Mouse (Mus musculus) hindbrain, embryonic 14.5 days (tissue): ENCODE data around the gene Rgl2. TPM values are rescaled to one million over a fixed set of nuclear protein-coding genes. Genes with fewer than 3 reads are reported as not detected.

ENCODE experiments used
- ATAC-seq: fragments of 200-750 bp; cut with Nextera tagmentation; 2 replicates; pipeline ENCODE4 v1.8.0; 2017; ENCODE audit warnings: moderate number of reproducible peaks, mild to moderate bottlenecking, moderate TSS enrichment, moderate library complexity; ENCODE audit not compliant: low FRiP score
- DNase-seq: peaks from one replicate; pipeline ENCODE4 v3.0.0-alpha.2; 2015; ENCODE audit warnings: low spot score
- H3K27ac ChIP-seq: fragments of 300-500 bp; sonication (generic); 2 replicates; pipeline ENCODE4 v1.5.1; 2014; ENCODE audit warnings: mild to moderate bottlenecking, moderate library complexity
- H3K27me3 ChIP-seq: fragments of 300-500 bp; sonication (generic); 2 replicates; pipeline ENCODE4 v1.6.1; 2014; ENCODE audit warnings: mild to moderate bottlenecking, low read length, mixed read lengths; ENCODE audit not compliant: control insufficient read depth, insufficient read depth
- H3K36me3 ChIP-seq: fragments of 300-500 bp; sonication (generic); replicated peaks from 2 replicates; pipeline ENCODE4 v1.6.1; 2014; ENCODE audit not compliant: control insufficient read depth, insufficient read depth
- H3K4me1 ChIP-seq: fragments of 300-500 bp; sonication (generic); replicated peaks from 2 replicates; pipeline ENCODE4 v1.6.1; 2014; ENCODE audit warnings: antibody characterized with exemption, low read length, mixed read lengths; ENCODE audit not compliant: control insufficient read depth, insufficient read depth
- H3K4me2 ChIP-seq: fragments of 300-500 bp; sonication (generic); replicated peaks from 2 replicates; pipeline ENCODE4 v1.6.1; 2014; ENCODE audit warnings: mild to moderate bottlenecking, moderate library complexity
- H3K4me3 ChIP-seq: fragments of 300-500 bp; sonication (generic); replicated peaks from 2 replicates; pipeline ENCODE4 v1.5.1; 2014; ENCODE audit warnings: mild to moderate bottlenecking, low read length
- H3K9ac ChIP-seq: fragments of 300-500 bp; sonication (generic); 2 replicates; pipeline ENCODE4 v1.6.1; 2014
- H3K9me3 ChIP-seq: fragments of 300-500 bp; sonication (generic); 2 replicates; pipeline ENCODE4 v1.6.1; 2016; ENCODE audit warnings: low read length; ENCODE audit not compliant: control insufficient read depth
- WGBS: fragments of 180-500 bp; shearing (Covaris S2); extraction: QIAGEN DNeasy Blood & Tissue Kit; methylation state at CpG from one replicate; pipeline ENCODE4 v1.1.7; 2014; 5-methylcytosine and 5-hydroxymethylcytosine counted together
- polyA plus RNA-seq: library from polyadenylated mRNA; unstranded; fragments of >200 nt; fragmentation: Nextera tagmentation; extraction: Ambion mirVana; gene quantifications from 2 replicates; pipeline ENCODE4 v1.2.1, GENCODE M21; 2014

Rgl2 gene
- polyA plus RNA-seq, 1 experiment from 2014 or later: 47.7 TPM

DNA sequence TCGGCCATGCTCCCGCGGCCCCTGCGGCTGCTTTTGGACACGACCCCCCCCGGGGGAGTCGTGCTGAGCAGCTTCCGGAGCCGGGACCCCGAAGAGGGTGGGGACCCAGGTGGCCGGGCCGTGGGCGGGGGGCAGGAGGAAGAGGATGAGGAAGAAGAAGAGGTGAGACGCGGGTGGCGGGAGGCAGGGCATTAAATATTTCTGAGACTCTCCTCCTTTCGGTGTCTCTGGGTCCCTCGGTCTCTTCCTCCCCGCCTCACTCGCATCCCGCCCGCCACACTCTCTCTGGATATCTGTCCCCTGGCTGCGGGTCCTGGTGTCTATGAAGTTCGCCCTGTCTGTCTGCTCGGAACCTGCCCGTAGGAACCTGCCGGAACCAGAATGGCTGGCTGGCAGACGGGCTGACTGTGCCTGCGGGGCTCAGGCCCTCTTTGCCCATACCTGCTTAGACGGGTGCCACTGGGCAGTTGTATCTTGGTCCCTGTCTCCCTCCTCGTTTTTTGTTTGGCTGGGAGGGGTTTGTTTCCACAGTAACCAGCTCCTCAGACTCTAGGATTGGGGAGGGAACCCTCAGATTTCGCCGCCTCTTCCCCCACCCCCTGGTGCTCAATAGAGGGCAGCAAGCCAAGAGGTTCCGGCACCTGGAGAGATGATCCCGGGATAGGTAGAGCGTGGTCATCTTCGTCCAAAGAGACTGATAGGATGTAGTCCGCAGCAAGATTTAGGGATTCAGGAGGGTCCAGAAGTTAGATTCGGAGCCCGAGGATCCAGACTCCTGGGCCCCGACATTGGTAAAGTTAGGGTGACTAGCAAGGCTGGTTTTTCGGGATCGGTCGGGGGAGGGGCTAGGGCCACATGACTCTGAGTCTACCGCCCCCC lies 1.2 kb downstream of the Rgl2 start:
- Histone ChIP-seq H3K9ac (peak overlapping the region; percentile 88), H3K4me1 (peaks cover 20% of the 10 kb centered on the region), H3K27ac (peak overlapping the region; percentile 97), H3K9me3 (no peaks in the 10 kb centered on the region), H3K27me3 (no peaks in the 10 kb centered on the region), H3K4me3 (peak overlapping the region; percentile 73), H3K4me2 (peak overlapping the region; percentile 98), H3K36me3 (peaks cover 39% of the 10 kb centered on the region)
- no peak for DNase-seq
- WGBS: under 1% methylated on average over 43 of the region's 45 CpGs
- ATAC-seq: no peak

DNA sequence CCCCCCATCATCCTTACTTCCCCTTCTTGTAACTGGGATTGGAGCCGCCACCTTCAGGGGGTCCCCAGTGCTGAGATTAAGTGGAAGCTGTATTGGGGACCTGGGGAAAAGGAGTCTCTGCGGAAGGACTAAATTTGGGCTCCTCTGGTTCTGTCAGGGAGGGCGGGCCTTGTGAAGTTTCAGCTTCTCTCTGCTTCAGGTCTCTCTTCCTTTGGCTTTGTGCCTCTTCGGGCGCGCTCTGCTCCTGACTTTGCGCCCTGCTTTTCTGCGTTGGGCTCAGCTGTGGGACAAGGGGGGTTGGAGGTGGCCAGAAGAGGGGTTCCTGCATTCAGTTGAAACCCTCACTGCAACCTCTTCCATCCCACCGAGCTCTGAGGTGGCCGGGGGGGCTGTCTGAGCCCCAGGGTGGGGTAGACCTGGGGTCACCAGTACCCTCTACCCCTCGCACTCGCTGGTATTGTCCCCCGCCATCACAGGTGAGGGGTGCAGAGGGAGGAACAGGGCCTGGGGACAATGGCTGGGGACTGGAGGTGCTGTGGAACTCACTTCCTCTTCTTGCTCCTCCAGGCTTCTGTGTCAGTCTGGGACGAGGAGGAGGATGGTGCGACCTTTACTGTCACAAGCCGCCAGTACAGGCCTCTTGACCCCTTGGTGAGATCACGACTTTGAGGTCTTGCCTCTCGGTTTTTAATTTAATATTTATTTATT lies 2.0 kb downstream of the Rgl2 start:
- peak overlapping the region; percentile 98 for H3K4me2 ChIP-seq
- ATAC-seq (no peak), DNase-seq (no peak)
- peak overlapping the region; percentile 88 for H3K9ac ChIP-seq
- H3K9me3 ChIP-seq: no peaks in the 10 kb centered on the region
- H3K4me3 ChIP-seq: peak overlapping the region; percentile 73
- no peaks in the 10 kb centered on the region for H3K27me3 ChIP-seq
- 40% methylated on average over 18 of the region's 18 CpGs for WGBS
- peaks cover 45% of the 10 kb centered on the region for H3K36me3 ChIP-seq
- H3K4me1 ChIP-seq: peaks cover 20% of the 10 kb centered on the region
- no peak overlapping the region for H3K27ac ChIP-seq

DNA sequence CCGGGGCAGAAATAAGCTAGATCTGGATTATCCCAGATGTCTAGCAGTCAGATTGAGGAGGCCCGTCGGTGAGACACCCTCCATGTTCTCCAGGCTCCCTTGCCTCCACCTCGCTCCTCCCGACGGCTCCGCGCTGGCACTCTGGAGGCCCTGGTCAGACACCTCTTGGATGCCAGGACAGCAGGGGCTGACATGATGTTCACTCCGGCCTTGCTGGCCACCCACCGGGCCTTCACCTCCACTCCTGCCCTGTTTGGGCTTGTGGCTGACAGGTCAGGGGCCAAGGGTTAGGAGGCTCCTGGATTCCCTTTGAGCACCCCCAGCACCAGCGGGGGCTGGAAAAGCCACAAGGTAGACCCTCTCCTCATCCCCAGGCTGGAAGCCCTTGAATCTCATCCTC lies 2.6 kb downstream of the Rgl2 start:
- Histone ChIP-seq H3K4me3 (no peak overlapping the region), H3K27me3 (no peaks in the 10 kb centered on the region), H3K27ac (no peak overlapping the region), H3K9ac (no peak overlapping the region), H3K4me2 (no peak overlapping the region), H3K9me3 (no peaks in the 10 kb centered on the region), H3K36me3 (peaks cover 50% of the 10 kb centered on the region), H3K4me1 (peaks cover 20% of the 10 kb centered on the region)
- WGBS: 92% methylated on average over 11 of the region's 11 CpGs
- ATAC-seq: no peak
- DNase-seq: no peak

DNA sequence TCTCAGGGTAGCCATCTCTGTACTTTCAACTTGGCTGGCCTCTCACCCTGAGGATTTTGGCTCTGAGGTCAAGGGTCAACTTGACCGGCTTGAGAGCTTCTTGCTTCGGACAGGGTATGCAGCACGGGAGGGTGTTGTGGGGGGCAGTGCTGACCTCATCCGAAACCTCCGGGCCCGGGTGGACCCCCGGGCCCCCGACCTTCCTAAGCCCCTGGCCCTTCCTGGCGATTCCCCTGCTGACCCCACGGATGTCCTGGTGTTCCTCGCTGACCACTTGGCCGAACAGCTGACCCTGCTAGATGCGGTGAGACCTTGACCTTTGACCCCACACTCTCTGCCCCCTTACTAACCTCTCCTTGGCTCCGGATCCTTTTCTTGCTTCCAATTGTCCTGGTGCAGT lies 3.1 kb downstream of the Rgl2 start:
- Histone ChIP-seq H3K9ac (no peak overlapping the region), H3K4me1 (peaks cover 20% of the 10 kb centered on the region), H3K27ac (no peak overlapping the region), H3K9me3 (no peaks in the 10 kb centered on the region), H3K27me3 (no peaks in the 10 kb centered on the region), H3K4me3 (no peak overlapping the region), H3K4me2 (no peak overlapping the region), H3K36me3 (peaks cover 51% of the 10 kb centered on the region)
- WGBS: 86% methylated on average over 14 of the region's 14 CpGs
- DNase-seq (no peak), ATAC-seq (no peak)

DNA sequence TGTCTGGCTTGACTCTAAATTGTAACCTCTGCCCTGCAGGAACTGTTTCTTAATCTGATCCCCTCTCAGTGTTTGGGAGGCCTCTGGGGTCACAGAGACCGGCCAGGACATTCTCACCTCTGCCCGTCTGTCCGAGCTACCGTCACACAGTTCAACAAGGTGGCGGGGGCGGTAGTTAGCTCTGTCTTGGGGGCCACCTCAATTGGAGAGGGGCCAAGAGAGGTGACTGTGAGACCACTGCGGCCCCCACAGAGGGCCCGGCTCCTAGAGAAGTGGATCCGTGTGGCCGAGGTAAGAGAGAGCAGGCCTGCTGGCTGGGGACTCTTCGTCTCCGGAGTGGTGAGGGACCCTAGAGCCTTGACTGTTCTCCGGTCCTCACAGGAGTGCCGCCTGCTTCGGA lies 3.6 kb downstream of the Rgl2 start:
- Histone ChIP-seq H3K36me3 (peaks cover 48% of the 10 kb centered on the region), H3K27me3 (no peaks in the 10 kb centered on the region), H3K9me3 (no peaks in the 10 kb centered on the region), H3K4me1 (peaks cover 19% of the 10 kb centered on the region), H3K4me3 (no peak overlapping the region), H3K27ac (no peak overlapping the region), H3K9ac (no peak overlapping the region), H3K4me2 (no peak overlapping the region)
- WGBS: 92% methylated on average over 15 of the region's 15 CpGs
- DNase-seq: no peak
- no peak for ATAC-seq

DNA sequence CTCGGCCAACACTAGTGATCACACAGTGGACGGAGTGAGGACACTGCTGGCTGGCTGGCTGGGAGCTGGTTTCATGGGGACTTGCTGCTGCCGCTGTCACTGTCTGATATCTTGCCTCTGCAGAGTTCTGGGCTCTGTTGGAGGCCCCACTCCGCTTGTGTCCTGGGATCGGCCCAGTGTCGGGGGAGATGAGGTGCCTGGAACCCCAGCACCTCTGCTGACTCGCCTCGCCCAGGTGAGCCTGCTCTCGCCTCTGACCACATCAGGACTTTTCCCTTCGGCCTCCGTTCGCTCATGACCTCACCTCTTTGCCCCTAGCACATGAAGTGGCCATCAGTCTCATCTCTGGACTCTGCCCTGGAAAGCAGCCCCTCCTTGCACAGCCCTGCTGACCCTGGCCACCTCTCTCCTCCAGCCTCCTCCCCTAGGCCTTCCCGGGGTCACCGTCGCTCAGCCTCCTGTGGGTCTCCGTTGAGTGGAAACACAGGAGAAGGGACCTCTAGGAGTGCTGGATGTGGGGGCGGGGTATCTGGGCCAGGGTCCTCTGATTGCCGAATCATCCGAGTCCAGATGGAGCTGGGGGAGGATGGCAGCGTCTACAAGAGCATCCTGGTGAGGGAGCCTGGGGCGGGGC lies 6.2 kb downstream of the Rgl2 start:
- no peaks in the 10 kb centered on the region for H3K27me3 ChIP-seq
- no peak overlapping the region for H3K4me3 ChIP-seq
- DNase-seq (no peak), ATAC-seq (no peak)
- no peak overlapping the region for H3K9ac ChIP-seq
- 89% methylated on average over 21 of the region's 21 CpGs for WGBS
- peaks cover 18% of the 10 kb centered on the region for H3K4me1 ChIP-seq
- H3K27ac ChIP-seq: no peak overlapping the region
- peaks cover 52% of the 10 kb centered on the region for H3K36me3 ChIP-seq
- no peaks in the 10 kb centered on the region for H3K9me3 ChIP-seq
- H3K4me2 ChIP-seq: no peak overlapping the region

DNA sequence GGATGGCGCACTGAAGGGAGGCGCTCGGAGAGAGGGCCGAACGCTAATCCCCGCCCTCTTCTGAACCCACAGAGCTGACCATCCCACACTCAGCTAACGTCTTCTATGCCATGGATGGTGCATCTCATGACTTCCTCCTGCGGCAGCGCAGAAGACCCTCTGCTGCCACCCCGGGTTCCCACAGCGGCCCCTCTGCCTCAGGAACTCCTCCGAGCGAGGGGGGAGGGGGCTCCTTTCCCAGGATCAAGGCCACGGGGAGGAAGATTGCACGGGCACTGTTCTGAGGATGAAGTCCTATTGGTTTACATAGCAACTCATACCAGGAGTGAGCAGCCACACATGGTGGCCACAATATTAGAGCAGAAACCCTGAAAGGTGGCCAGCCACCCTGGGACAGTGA lies 7.7 kb downstream of the Rgl2 start:
- Histone ChIP-seq H3K27me3 (no peaks in the 10 kb centered on the region), H3K9ac (no peak overlapping the region), H3K4me1 (peaks cover 16% of the 10 kb centered on the region), H3K4me3 (no peak overlapping the region), H3K36me3 (peaks cover 52% of the 10 kb centered on the region), H3K4me2 (no peak overlapping the region), H3K9me3 (no peaks in the 10 kb centered on the region), H3K27ac (no peak overlapping the region)
- WGBS: 85% methylated on average over 15 of the region's 15 CpGs
- ATAC-seq: no peak
- DNase-seq: no peak

DNA sequence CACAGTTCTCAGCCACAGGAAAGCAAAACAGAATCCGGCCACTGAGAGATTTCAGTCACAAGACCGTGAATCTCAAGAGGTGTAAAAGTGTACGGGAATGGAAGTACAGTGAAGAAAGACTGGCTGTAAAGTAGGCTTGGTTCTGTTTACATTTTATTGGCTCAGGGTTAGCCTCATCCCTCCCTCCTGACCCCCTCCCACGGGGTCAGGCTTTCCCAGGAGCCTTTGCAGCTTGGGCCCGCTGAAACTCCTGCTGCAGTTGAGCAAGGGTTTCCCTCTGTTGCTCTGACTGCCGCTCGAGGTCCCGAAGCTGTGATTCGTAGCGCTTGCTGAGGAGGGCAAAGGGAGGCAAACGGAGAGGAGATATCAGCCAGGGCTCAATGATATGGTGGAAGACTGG lies 9.4 kb downstream of the Rgl2 start:
- H3K4me3 ChIP-seq: no peak overlapping the region
- 0 out of 2 replicates have a peak overlapping the region, but pooled peaks have one; percentile 84 for H3K4me2 ChIP-seq
- H3K9ac ChIP-seq: no peak overlapping the region
- peaks cover 50% of the 10 kb centered on the region for H3K36me3 ChIP-seq
- no peaks in the 10 kb centered on the region for H3K27me3 ChIP-seq
- WGBS: 83% methylated on average over 11 of the region's 11 CpGs
- ATAC-seq (no peak), DNase-seq (no peak)
- peaks cover 16% of the 10 kb centered on the region for H3K4me1 ChIP-seq
- no peaks in the 10 kb centered on the region for H3K9me3 ChIP-seq
- no peak overlapping the region for H3K27ac ChIP-seq

DNA sequence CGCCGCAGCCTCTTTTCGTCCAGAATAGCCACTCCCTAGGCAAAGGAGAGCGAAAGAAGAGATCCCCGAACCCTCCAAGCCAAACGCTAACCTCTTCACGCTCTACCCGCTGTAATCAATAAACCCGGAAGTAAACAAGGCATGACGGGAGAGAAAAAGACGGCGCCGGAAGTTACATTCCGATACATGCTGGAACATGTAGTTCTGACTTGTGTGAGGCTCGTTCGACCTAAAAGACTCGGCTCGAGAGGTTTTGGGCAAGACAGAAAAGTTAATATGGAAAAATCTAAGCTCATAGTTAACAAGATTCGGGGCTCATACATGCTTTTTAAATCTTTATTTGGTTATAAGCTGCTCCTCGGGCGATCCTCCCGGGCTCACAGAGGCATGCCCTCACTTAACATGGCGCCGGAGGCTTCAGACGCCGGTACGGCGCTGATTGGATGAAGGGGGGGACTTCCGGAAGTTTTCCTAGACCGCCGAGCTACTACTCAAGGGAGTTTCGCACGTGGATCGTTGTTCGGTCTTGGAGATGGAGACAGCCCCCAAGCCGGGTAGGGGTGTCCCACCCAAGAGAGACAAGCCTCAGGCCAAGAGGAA lies 11.0 kb downstream of the Rgl2 start, which contains the start of the genes Pfdn6 and Wdr46:
TSS of gene Pfdn6 (minus strand) at position 138 of the 600 bp plus-strand sequence.
TSS of gene Wdr46 (plus strand) at position 455 of the 600 bp plus-strand sequence.
- no peaks in the 10 kb centered on the region for H3K9me3 ChIP-seq
- H3K9ac ChIP-seq: peak within 1 kb of the TSS; percentile 70
- no peaks in the 10 kb centered on the region for H3K27me3 ChIP-seq
- WGBS: under 1% methylated on average over 36 of the region's 36 CpGs
- DNase-seq: peak; percentile 95
- H3K27ac ChIP-seq: 0 out of 2 replicates have a peak within 1 kb of the TSS, but pooled peaks have one; percentile 0
- peak within 1 kb of the TSS; percentile 87 for H3K4me3 ChIP-seq
- peaks cover 52% of the 10 kb centered on the region for H3K36me3 ChIP-seq
- peak; percentile 90 for ATAC-seq
- H3K4me1 ChIP-seq: peaks cover 16% of the 10 kb centered on the region
- H3K4me2 ChIP-seq: peak within 1 kb of the TSS; percentile 84
